Mouse (Mus musculus): ENCODE measurements around the gene C130060K24Rik. TPM values are rescaled to one million over a fixed set of nuclear protein-coding genes. Genes with fewer than 3 reads are reported as not detected.

Gene C130060K24Rik
- polyA plus RNA-seq, 1 experiment from 2014 or later: 1.6 TPM

- Histone ChIP-seq H3K9ac (ENCODE audit: low read depth, low read length) (no peak overlapping the region), H3K27ac (ENCODE audit: low read length) (no peak overlapping the region), H3K9me3 (replicated peaks; ENCODE audit: control insufficient read depth, low read length, poor library complexity, severe bottlenecking) (no peaks in the 10 kb centered on the region), H3K4me3 (ENCODE audit: low read depth, low read length) (no peak overlapping the region), H3K4me2 (ENCODE audit: low read length) (no peak overlapping the region), H3K4me1 (ENCODE audit: control insufficient read depth, insufficient read depth, low read length) (peaks cover 3% of the 10 kb centered on the region; the same call in 1 of the 2 replicates), H3K36me3 (ENCODE audit: control insufficient read depth, insufficient read depth, low read length) (no peaks in the 10 kb centered on the region), H3K27me3 (ENCODE audit: control insufficient read depth, insufficient read depth, low read depth, low read length) (no peaks in the 10 kb centered on the region)
- ATAC-seq: peak; percentile 86
- WGBS: 80% methylated on average over 8 of the region's 8 CpGs
Measured at GRCm38 (mm10) chr6:65427065-65427464, 46.2 kb downstream of the C130060K24Rik start.

GRCm38 (mm10) chr6:65433159-65433558 is 52.3 kb downstream of the C130060K24Rik start:
- no peak overlapping the region for H3K9ac ChIP-seq (ENCODE audit: low read depth, low read length)
- no peaks in the 10 kb centered on the region for H3K36me3 ChIP-seq (ENCODE audit: control insufficient read depth, insufficient read depth, low read length)
- no peak for ATAC-seq
- H3K9me3 ChIP-seq (replicated peaks; ENCODE audit: control insufficient read depth, low read length, poor library complexity, severe bottlenecking): no peaks in the 10 kb centered on the region; the same call in 1 of the 2 replicates
- no peaks in the 10 kb centered on the region for H3K4me1 ChIP-seq (ENCODE audit: control insufficient read depth, insufficient read depth, low read length)
- 93% methylated on average over 5 of the region's 5 CpGs for WGBS
- H3K27ac ChIP-seq (ENCODE audit: low read length): no peak overlapping the region
- no peaks in the 10 kb centered on the region for H3K27me3 ChIP-seq (ENCODE audit: control insufficient read depth, insufficient read depth, low read depth, low read length)
- no peak overlapping the region for H3K4me2 ChIP-seq (ENCODE audit: low read length)
- H3K4me3 ChIP-seq (ENCODE audit: low read depth, low read length): no peak overlapping the region

- peak; percentile 88 for ATAC-seq
- no peak overlapping the region for H3K4me3 ChIP-seq (ENCODE audit: low read depth, low read length)
- no peaks in the 10 kb centered on the region for H3K36me3 ChIP-seq (ENCODE audit: control insufficient read depth, insufficient read depth, low read length)
- no peak overlapping the region for H3K9ac ChIP-seq (ENCODE audit: low read depth, low read length)
- no peaks in the 10 kb centered on the region for H3K9me3 ChIP-seq (replicated peaks; ENCODE audit: control insufficient read depth, low read length, poor library complexity, severe bottlenecking)
- no peak overlapping the region for H3K27ac ChIP-seq (ENCODE audit: low read length)
- H3K27me3 ChIP-seq (ENCODE audit: control insufficient read depth, insufficient read depth, low read depth, low read length): no peaks in the 10 kb centered on the region
- no peaks in the 10 kb centered on the region for H3K4me1 ChIP-seq (ENCODE audit: control insufficient read depth, insufficient read depth, low read length)
- no peak overlapping the region for H3K4me2 ChIP-seq (ENCODE audit: low read length)
Measured at GRCm38 (mm10) chr6:65453465-65453864, 72.6 kb downstream of the C130060K24Rik start.

GRCm38 (mm10) chr6:65465294-65465693 is 84.4 kb downstream of the C130060K24Rik start:
- H3K27ac ChIP-seq (ENCODE audit: low read length): no peak overlapping the region
- 97% methylated on average over 1 of the region's 1 CpGs for WGBS
- H3K9me3 ChIP-seq (replicated peaks; ENCODE audit: control insufficient read depth, low read length, poor library complexity, severe bottlenecking): no peaks in the 10 kb centered on the region
- H3K4me2 ChIP-seq (ENCODE audit: low read length): no peak overlapping the region
- no peak overlapping the region for H3K4me3 ChIP-seq (ENCODE audit: low read depth, low read length)
- no peak overlapping the region for H3K9ac ChIP-seq (ENCODE audit: low read depth, low read length)
- ATAC-seq: no peak
- no peaks in the 10 kb centered on the region for H3K36me3 ChIP-seq (ENCODE audit: control insufficient read depth, insufficient read depth, low read length)
- H3K27me3 ChIP-seq (ENCODE audit: control insufficient read depth, insufficient read depth, low read depth, low read length): no peaks in the 10 kb centered on the region
- H3K4me1 ChIP-seq (ENCODE audit: control insufficient read depth, insufficient read depth, low read length): peaks cover 5% of the 10 kb centered on the region

GRCm38 (mm10) chr6:65470320-65470719 is 89.4 kb downstream of the C130060K24Rik start:
- no peaks in the 10 kb centered on the region for H3K9me3 ChIP-seq (replicated peaks; ENCODE audit: control insufficient read depth, low read length, poor library complexity, severe bottlenecking)
- H3K36me3 ChIP-seq (ENCODE audit: control insufficient read depth, insufficient read depth, low read length): no peaks in the 10 kb centered on the region
- 46% methylated on average over 5 of the region's 5 CpGs for WGBS
- no peaks in the 10 kb centered on the region for H3K27me3 ChIP-seq (ENCODE audit: control insufficient read depth, insufficient read depth, low read depth, low read length)
- H3K4me1 ChIP-seq (ENCODE audit: control insufficient read depth, insufficient read depth, low read length): peaks cover 5% of the 10 kb centered on the region
- H3K9ac ChIP-seq (ENCODE audit: low read depth, low read length): no peak overlapping the region
- H3K27ac ChIP-seq (ENCODE audit: low read length): no peak overlapping the region
- H3K4me2 ChIP-seq (ENCODE audit: low read length): no peak overlapping the region
- no peak overlapping the region for H3K4me3 ChIP-seq (ENCODE audit: low read depth, low read length)
- peak; percentile 91 for ATAC-seq

GRCm38 (mm10) chr6:65472455-65472854 is 91.5 kb downstream of the C130060K24Rik start:
- Histone ChIP-seq H3K27me3 (ENCODE audit: control insufficient read depth, insufficient read depth, low read depth, low read length) (no peaks in the 10 kb centered on the region), H3K4me2 (ENCODE audit: low read length) (no peak overlapping the region), H3K9ac (ENCODE audit: low read depth, low read length) (no peak overlapping the region), H3K27ac (ENCODE audit: low read length) (no peak overlapping the region), H3K36me3 (ENCODE audit: control insufficient read depth, insufficient read depth, low read length) (no peaks in the 10 kb centered on the region), H3K4me1 (ENCODE audit: control insufficient read depth, insufficient read depth, low read length) (peaks cover 5% of the 10 kb centered on the region), H3K9me3 (replicated peaks; ENCODE audit: control insufficient read depth, low read length, poor library complexity, severe bottlenecking) (no peaks in the 10 kb centered on the region), H3K4me3 (ENCODE audit: low read depth, low read length) (no peak overlapping the region)
- 93% methylated on average over 7 of the region's 7 CpGs for WGBS
- no peak for ATAC-seq

- H3K4me2 ChIP-seq (ENCODE audit: low read length): no peak overlapping the region
- H3K27me3 ChIP-seq (ENCODE audit: control insufficient read depth, insufficient read depth, low read depth, low read length): no peaks in the 10 kb centered on the region
- no peaks in the 10 kb centered on the region for H3K36me3 ChIP-seq (ENCODE audit: control insufficient read depth, insufficient read depth, low read length)
- no peaks in the 10 kb centered on the region for H3K9me3 ChIP-seq (replicated peaks; ENCODE audit: control insufficient read depth, low read length, poor library complexity, severe bottlenecking)
- no peak overlapping the region for H3K27ac ChIP-seq (ENCODE audit: low read length)
- no peak overlapping the region for H3K4me3 ChIP-seq (ENCODE audit: low read depth, low read length)
- H3K4me1 ChIP-seq (ENCODE audit: control insufficient read depth, insufficient read depth, low read length): no peaks in the 10 kb centered on the region
- no peak for ATAC-seq
- no peak overlapping the region for H3K9ac ChIP-seq (ENCODE audit: low read depth, low read length)
Measured at GRCm38 (mm10) chr6:65498786-65499185, 117.9 kb downstream of the C130060K24Rik start.

Other genes with a start within 250 kb of the C130060K24Rik start
- 3.2 and 3.7 TPM in 2 replicates for gene Hpgds, start 236.2 kb upstream of the C130060K24Rik start, polyA plus RNA-seq (2015; fragmentation: Nextera tagmentation; extraction: Ambion mirVana)
- gene Tnip3, start 144.2 kb downstream of the C130060K24Rik start, polyA plus RNA-seq (2015; fragmentation: Nextera tagmentation; extraction: Ambion mirVana): not detected in 2 replicates

All from midbrain, embryonic 16.5 days (tissue).